Mouse (Mus musculus): ENCODE measurements at regions not wholly inside any gene's neighbourhood (a gene's known extent, or its start where the extent isn't known, plus 50 kb on each side); places are given as distances from the start of the nearest gene placed in this dataset.

DNA sequence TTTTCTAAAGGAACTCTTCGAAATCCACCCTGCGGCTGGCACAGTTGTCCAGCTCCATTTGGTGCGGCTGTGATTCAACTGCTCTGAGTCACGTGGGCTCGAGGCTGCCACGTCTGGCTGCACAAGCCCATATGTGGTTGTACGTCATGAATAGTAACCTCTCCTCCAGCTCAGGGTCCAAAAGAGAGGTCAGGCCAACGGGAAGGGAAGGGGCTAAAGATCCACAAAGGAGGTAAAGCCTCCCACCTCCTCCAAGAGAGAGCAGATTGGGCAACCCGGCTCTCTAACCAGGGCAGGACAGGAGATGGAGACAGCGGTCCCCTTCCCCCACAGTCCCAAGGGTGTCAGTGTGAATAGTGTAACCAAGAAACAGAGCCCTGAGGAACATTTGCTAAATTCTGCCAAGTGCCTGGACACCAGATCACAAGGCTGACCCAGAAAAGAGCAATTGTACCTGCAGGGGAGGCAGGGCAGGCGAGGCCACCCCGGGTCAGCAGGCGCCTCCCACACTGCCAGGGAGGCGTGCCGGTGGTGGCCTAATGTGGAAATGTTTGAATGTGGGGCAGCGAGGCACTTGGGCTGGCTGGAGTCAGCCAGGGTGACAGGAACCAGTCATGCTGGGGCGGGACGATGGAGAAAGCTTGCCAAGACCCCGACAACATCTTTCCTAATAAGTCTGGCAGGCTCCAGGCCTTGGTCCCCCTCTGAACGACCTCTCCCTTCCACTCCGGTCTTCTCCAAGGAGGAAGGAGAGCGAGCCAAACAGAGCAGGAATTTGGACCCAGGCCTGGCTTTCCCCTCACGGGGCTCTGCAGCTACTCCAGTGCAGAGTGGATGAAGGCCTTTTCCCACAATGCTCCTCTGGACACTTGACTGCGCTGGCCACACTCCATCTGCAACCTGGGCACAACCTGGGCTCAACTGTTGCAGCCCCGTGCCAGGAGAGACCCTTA lies 142.0 kb upstream of the Irf2bp2 start:
- H3K4me3 ChIP-seq: peak overlapping the region; percentile 61
- DNase-seq: peak; percentile 95
- H3K27ac ChIP-seq: peak overlapping the region; percentile 99
- TF ChIP-seq CTCF (IDR thresholded peaks at IDR 0.05): no peak
- intact Hi-C loops (cut with DNase I): loop anchor here (1.0 to 5.0 kb wide), 8 partner anchors 67 to 238 kb away; no protein-coding TSS in a partner anchor

DNA sequence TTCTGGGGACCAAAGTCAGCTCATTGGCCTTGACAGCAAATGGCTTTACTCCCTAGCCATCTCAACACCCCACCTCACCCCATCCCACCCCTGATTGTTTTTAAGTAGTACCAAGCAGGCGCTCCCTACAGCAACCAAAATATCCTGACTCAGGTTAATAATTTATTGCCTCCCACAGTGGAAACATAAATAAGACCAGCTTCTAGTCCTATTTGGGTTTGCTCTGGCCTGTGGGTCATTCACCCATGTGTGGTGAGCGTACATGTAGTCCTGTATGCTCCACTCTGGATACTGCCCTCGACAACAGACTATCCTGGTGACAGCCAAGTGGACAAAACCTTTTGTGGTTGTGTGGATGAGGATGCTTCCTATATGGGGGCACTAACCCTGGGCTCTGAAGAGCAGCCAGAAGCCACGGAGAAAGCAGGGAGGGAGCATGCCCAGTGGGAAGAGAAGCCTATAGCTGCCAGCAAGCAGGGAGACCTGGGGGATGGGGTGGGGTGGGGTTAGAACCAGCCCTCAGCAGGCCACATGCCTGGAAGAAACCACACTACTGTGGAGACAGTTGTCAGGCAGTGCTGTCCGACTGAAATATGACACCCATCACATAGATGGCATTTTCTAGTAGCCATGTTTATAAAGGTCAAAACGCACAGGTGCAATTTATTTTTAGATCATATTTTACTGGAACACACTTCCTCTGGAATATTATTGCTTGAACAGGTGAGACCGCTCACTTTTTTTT lies 141.1 kb upstream of the Irf2bp2 start:
- peak; percentile 57 for DNase-seq
- TF ChIP-seq CTCF (IDR thresholded peaks at IDR 0.05): no peak

DNA sequence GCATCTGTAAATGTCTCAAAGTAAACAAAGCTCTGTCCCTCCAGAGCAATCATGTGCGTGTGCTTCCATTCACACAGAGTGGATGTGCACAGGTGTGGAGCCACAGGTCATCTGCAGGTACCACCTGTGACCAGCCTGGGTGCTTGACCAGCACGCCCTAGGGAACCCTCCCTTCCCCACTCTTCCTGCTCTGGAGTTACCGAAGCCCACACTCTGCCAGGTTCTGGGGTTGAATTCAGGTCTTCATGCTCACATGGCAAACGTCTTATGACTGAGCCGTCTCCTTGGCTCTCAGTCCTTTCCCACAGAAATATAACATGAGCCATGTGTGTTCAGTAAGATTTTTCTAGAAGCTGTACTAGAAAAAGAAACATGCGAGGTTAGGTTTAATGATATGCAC lies 140.0 kb upstream of the Irf2bp2 start:
- Histone ChIP-seq H3K27ac (peak overlapping the region; percentile 99), H3K4me3 (no peak overlapping the region)
- no peak for DNase-seq
- TF ChIP-seq CTCF (IDR thresholded peaks at IDR 0.05): no peak
- intact Hi-C loops (cut with DNase I): no loop called here

More for the DNA sequence above, 141.1 kb upstream of the Irf2bp2 start:
- Histone ChIP-seq H3K4me3 (peak overlapping the region; percentile 61; the same call in 1 of the 2 replicates), H3K27ac (peak overlapping the region; percentile 99)
- intact Hi-C loops (cut with DNase I): loop anchor here (1.0 to 5.0 kb wide), 2 partner anchors 67 to 223 kb away; no protein-coding TSS in a partner anchor

DNA sequence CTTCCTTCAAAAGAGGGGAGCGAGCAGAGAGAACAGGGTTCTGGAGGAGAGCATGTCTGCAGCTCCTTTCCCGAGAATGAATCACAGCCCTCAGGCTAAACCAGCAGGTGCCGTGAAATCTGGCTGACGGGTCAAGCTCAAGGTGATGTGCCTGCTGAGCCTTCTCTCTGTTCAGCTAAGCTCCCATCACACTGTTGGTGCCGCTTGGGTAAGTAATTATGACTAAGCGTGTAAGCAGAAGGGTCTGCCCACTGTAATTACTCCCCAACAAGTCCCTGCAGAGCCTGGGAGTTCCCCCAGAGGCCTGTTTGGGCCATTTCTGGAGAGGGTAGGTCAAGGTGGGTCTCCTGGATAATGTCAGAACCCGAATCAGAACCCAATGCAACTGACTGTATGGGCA lies 139.5 kb upstream of the Irf2bp2 start:
- Histone ChIP-seq H3K27ac (peak overlapping the region; percentile 99), H3K4me3 (no peak overlapping the region)
- DNase-seq: no peak
- no peak for TF ChIP-seq CTCF (IDR thresholded peaks at IDR 0.05)
- intact Hi-C loops (cut with DNase I): no loop called here

DNA sequence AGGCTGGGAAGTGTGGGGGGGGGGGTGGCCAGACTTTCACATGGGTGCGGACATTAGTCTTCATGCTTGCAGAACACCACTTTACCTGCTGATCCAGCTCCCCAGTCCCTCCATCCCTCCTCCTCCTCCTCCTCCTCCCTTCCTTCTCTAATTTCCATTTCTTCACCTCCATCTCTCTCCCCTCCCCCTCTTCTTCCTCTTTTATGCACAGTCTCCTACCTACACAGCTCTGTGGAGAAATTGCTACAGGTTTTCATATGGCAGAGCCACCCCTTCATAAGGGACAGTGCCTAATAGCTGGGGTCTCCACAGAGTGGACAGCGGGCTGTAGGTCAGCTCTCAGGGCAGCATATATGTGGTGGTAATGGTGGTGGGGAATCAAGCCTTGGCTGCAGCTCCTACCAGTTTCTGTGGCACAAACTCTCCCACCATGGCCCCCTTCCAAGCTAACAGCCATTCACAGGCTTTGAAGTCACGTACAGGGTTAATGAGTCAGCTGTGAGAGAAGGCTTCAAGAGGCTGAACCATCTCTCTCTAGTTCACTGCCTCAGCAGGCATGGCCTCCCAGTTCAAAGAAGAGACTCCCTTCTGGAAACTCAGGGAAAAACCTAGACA lies 136.3 kb upstream of the Irf2bp2 start:
- no peak overlapping the region for H3K27ac ChIP-seq
- intact Hi-C loops (cut with DNase I): no loop called here
- DNase-seq: no peak
- H3K4me3 ChIP-seq: no peak overlapping the region
- TF ChIP-seq CTCF (IDR thresholded peaks at IDR 0.05): no peak

DNA sequence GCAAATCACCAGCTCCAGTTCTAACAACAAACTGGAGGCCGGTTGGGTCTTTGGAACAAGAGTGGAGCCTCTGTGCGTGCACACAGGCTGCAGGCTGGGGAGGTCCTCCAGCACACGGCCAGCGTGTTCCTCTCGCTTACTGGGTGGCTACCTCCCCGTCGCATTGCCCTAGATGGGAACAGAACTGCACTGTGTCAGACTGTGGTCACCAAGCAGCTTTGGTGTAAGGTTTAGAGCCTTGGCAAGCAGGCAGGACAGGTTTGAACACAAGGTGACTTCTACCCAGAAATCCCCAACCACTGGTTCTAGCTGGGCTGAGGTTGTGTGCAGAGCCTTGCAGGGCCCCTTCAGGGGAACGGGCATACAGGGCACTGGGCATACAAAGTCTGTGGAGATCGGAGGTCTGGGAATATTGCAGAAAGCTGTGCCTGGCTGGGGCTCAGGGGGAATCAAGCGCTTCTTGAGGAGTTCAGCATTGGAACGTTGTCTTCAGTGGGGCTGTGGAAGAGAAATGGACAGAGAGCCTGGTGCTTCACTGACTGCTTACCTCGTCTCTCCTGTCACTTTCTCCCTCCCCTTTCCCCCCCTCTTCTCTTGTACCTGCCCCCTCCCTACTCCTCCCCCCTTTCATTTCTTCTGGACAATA lies 135.3 kb upstream of the Irf2bp2 start:
- no peak for TF ChIP-seq CTCF (IDR thresholded peaks at IDR 0.05)
- intact Hi-C loops (cut with DNase I): no loop called here
- DNase-seq: no peak
- no peak overlapping the region for H3K4me3 ChIP-seq
- H3K27ac ChIP-seq: no peak overlapping the region

DNA sequence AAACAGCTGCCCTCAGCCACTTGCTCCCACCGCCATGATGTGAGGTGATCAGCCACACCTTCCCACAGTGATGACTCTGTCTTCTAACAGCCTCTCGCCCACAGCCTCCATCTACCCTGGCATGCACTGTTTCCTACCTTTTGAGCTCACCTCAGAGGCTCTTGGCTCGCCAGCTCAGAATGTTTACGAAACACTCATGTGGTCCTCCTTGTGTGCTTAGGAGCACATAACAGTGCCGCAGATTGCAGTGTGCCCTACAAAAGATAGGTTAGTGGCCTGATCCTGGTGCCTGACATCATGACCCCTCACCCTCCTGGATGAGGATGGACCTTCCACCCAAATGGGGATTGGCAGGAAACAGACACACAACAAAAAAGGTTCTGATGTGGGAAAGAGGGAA lies 134.3 kb upstream of the Irf2bp2 start:
- H3K27ac ChIP-seq: no peak overlapping the region
- DNase-seq: no peak
- no peak for TF ChIP-seq CTCF (IDR thresholded peaks at IDR 0.05)
- intact Hi-C loops (cut with DNase I): no loop called here
- no peak overlapping the region for H3K4me3 ChIP-seq

DNA sequence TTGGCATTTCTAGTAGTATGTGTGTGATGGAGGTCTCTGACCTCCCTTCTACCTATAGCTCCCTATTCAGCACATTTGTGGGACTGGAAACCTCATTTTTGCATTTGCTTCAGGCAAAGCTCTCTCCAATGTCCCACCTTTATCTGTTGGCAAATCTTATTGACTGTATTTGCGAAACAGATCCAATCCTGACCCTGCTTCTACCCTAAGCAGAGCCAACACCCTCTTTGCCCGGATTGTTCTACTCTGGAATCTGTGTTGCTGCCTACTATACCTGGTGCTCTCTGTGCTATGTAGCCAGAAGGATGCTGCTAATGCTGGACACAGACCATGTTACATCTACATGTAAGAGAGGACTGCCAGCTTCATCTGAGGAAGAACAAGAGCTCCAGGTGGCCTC lies 133.3 kb upstream of the Irf2bp2 start:
- no peak overlapping the region for H3K27ac ChIP-seq
- intact Hi-C loops (cut with DNase I): no loop called here
- TF ChIP-seq CTCF (IDR thresholded peaks at IDR 0.05): no peak
- DNase-seq: no peak
- H3K4me3 ChIP-seq: no peak overlapping the region

DNA sequence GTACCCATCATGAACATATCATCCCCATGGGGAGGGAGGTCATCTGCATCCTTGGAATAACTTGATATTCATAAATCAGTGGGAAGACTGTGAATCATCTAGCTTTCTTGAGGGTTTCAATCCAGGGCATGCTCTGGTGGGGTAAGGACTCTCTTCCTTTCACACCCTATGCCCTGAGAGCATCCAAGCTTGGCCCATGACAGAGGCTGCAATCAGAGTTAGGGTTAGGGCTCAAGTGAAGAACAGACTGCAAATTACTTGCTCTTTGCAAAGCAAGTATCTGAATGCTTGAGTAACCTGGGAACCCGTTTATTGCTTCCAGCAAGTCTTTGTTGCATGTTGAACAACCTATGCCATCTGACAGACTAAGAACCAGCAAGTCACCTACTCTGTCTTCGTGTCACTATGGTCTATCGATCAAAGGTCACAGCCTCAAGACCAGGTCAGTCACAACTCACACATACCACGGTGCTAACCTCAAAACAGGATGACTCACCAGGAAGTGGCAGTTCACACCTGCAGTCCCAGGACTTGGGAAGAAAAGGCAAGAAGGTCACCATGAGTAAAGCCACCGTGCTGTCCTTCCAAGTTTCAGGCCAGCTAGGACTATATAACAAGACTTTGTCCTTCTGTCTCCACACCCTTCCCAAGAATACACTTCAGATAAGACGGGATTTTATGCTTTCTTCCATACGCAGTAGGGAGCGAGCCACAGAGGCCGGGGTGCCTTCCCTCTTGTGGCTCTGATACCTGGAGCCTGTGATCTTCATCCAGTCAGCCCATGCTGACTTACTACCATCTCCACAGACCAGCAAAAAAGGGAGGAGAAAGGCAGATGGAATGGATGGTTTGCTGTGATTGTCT lies 129.7 kb upstream of the Irf2bp2 start:
- Histone ChIP-seq H3K4me3 (no peak overlapping the region), H3K27ac (no peak overlapping the region)
- intact Hi-C loops (cut with DNase I): no loop called here
- DNase-seq: no peak
- no peak for TF ChIP-seq CTCF (IDR thresholded peaks at IDR 0.05)

DNA sequence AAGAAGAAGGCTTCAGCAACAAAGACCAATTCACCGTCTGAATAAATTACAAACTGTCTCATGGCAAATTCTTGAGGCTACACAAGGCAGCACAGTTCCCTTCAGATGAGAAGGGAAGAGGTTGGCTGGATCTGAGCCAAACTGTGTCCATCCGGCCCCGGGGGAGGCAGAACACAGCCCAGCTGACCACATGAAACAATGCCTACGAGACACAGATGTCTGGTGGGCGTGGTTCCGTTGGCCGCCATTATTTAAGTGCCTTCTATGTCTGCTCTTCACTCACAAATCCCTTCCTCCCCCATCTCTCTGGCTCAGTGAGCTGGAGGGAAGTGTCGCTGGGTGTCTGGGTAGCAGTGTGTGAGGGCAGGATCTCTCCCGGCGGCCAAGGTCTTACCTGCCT lies 127.8 kb upstream of the Irf2bp2 start:
- intact Hi-C loops (cut with DNase I): no loop called here
- H3K27ac ChIP-seq: no peak overlapping the region
- no peak for DNase-seq
- TF ChIP-seq CTCF (IDR thresholded peaks at IDR 0.05): no peak
- H3K4me3 ChIP-seq: no peak overlapping the region

DNA sequence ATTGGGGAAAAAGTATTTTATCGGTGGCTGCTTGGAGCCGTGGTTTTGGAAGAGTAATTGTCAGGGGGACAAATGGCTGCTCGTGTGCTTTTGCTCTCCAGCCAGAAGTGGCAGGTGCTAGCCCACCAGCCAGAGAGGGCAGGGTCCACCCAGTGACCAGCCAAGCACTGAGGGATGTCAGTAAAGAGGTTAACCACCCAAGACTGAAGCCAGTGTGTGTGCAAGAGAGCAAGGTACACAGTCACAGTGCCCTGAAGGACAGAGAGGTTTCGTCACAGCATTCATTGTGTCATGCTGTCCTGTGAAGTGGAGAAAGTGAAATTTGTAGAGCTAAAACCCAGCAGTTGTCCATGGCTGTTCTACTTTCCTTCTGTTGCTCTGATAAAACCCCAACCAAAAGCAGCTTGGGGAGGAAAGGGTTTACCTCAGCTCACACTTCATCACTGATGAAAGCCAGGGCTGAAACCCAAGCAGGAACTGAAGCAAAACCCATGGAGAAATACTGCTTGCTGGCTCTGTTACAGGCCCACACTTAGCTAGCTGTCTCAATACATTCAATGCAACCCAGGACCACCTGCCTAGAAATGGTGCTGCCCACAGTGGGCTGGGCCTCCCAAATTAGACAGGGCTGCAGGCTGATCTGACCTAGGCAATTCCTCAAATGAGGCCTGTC lies 126.8 kb upstream of the Irf2bp2 start:
- TF ChIP-seq CTCF (IDR thresholded peaks at IDR 0.05): no peak
- no peak overlapping the region for H3K4me3 ChIP-seq
- no peak for DNase-seq
- no peak overlapping the region for H3K27ac ChIP-seq
- intact Hi-C loops (cut with DNase I): no loop called here

All from gastrocnemius, adult 2 months (tissue).